Mouse (Mus musculus) forebrain, embryonic 14.5 days (tissue): ENCODE data around the gene Myo5a. TPM values are rescaled to one million over a fixed set of nuclear protein-coding genes. Genes with fewer than 3 reads are reported as not detected.
"Not testable (repeated sequence)": the region's sequence is repeated elsewhere in the genome, so short reads cannot be mapped to it uniquely, and the experiment has no call there.

ENCODE experiments used
- ATAC-seq: fragments of 200-750 bp; cut with Nextera tagmentation; 2 replicates; pipeline ENCODE4 v1.8.0; 2017; ENCODE audit warnings: mild to moderate bottlenecking, moderate library complexity
- DNase-seq: peaks from one replicate; pipeline ENCODE4 v3.0.0-alpha.2; 2015; ENCODE audit warnings: low spot score
- H3K27ac ChIP-seq: fragments of 300-500 bp; sonication (generic); 2 replicates; pipeline ENCODE4 v1.5.1; 2014; ENCODE audit warnings: low read depth, mild to moderate bottlenecking, control low read depth, low read length, moderate library complexity
- H3K27me3 ChIP-seq: fragments of 300-500 bp; sonication (generic); replicated peaks from 2 replicates; pipeline ENCODE4 v1.6.1; 2014; ENCODE audit warnings: low read length, control low read depth, mixed read lengths; ENCODE audit not compliant: control insufficient read depth, insufficient read depth
- H3K36me3 ChIP-seq: fragments of 300-500 bp; sonication (generic); 2 replicates; pipeline ENCODE4 v1.6.1; 2014; ENCODE audit warnings: low read length, control low read depth; ENCODE audit not compliant: control insufficient read depth, insufficient read depth
- H3K4me1 ChIP-seq: fragments of 300-500 bp; sonication (generic); 2 replicates; pipeline ENCODE4 v1.6.1; 2014; ENCODE audit warnings: antibody characterized with exemption, low read length, control low read depth; ENCODE audit not compliant: control insufficient read depth, insufficient read depth
- H3K4me2 ChIP-seq: fragments of 300-500 bp; sonication (generic); 2 replicates; pipeline ENCODE4 v1.6.1; 2014; ENCODE audit warnings: mild to moderate bottlenecking, control low read depth, low read length
- H3K4me3 ChIP-seq: fragments of 300-500 bp; sonication (generic); 2 replicates; pipeline ENCODE4 v1.5.1; 2014; ENCODE audit warnings: low read depth, low read length, control low read depth
- H3K9ac ChIP-seq: fragments of 300-500 bp; sonication (generic); 2 replicates; pipeline ENCODE4 v1.6.1; 2014; ENCODE audit warnings: mild to moderate bottlenecking, low read length, control low read depth, moderate library complexity
- H3K9me3 ChIP-seq: fragments of 300-500 bp; sonication (generic); replicated peaks from 2 replicates; pipeline ENCODE4 v1.6.1; 2016; ENCODE audit warnings: low read length, control low read depth, mixed read lengths; ENCODE audit not compliant: control insufficient read depth
- WGBS: fragments of 180-500 bp; shearing (Covaris S2); extraction: QIAGEN DNeasy Blood & Tissue Kit; methylation state at CpG from one replicate; pipeline ENCODE4 v1.1.7; 2014; 5-methylcytosine and 5-hydroxymethylcytosine counted together
- polyA plus RNA-seq: library from polyadenylated mRNA; unstranded; fragments of >200 nt; fragmentation: Nextera tagmentation; extraction: Ambion mirVana; gene quantifications from 2 replicates; pipeline ENCODE4 v1.2.1, GENCODE M21; 2014

Myo5a gene
- polyA plus RNA-seq, 1 experiment from 2014 or later = 23.9 TPM

DNA sequence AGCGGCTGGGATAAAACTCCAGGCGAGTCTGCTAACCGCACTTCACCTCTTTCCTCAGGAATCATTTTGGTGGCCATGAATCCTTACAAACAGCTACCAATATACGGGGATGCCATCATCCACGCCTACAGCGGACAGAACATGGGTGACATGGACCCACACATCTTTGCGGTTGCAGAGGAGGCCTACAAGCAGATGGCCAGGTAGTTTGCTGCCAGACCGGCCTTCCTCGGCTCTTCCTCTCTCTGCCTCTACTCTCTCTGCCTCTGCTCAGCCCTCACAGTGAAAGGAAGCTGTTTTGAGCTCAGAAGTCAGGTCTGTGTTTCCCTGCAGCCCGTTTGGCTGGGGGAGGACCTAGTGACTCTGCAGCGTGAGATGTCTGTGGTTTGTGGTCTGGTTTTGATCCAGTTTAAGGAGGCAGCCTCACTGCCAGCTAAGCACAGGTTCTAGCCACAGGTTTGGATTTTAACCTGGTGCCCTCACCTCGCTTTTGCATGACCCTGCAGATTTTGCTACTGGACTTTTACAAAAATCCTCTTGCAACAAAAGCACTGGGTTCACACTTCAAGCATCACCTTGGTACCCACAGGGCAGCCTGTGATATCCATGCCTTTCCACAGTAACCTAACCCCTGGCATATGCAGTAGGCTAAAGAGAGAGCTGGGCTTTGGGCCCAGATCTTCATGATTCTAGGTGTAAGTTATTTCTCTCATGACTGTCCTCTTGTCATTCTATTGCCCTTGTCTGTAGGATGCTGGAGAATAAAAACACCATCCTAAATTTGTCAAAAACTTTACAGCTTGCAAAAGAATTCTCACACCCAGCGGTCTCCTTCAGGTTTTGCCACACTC lies 175.5 kb downstream of the Myo5a start:
- H3K27me3 ChIP-seq = no peaks in the 10 kb centered on the region
- H3K4me2 ChIP-seq = no peak overlapping the region
- H3K9ac ChIP-seq = no peak overlapping the region
- 91% methylated on average over 13 of the region's 13 CpGs for WGBS
- H3K27ac ChIP-seq = no peak overlapping the region
- H3K36me3 ChIP-seq = no peaks in the 10 kb centered on the region
- no peaks in the 10 kb centered on the region for H3K9me3 ChIP-seq
- ATAC-seq = no peak
- no peaks in the 10 kb centered on the region for H3K4me1 ChIP-seq
- no peak overlapping the region for H3K4me3 ChIP-seq
- no peak for DNase-seq

DNA sequence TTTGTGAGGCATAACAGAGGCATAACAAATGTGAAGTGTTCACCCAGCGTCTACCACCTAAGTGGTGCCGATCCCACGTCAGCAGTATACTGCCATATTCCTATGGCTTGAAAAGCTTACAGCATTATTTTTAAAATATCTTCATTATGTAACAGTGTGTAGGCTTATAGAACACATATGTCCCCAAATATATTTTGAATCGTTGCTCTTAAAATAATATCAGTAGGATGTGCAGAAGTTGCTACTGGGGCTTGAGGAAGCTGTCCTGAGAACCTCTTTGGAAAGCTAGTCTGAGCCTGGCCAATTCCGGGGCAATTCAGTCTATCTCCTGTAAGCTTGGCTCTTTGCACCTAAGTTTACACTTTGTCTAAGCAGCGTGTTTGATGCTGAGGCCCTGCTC lies 177.1 kb downstream of the Myo5a start:
- DNase-seq = no peak
- Histone ChIP-seq H3K36me3 (no peaks in the 10 kb centered on the region), H3K27ac (no peak overlapping the region), H3K27me3 (no peaks in the 10 kb centered on the region), H3K4me1 (no peaks in the 10 kb centered on the region), H3K9me3 (no peaks in the 10 kb centered on the region), H3K4me3 (no peak overlapping the region), H3K9ac (no peak overlapping the region), H3K4me2 (no peak overlapping the region)
- no peak for ATAC-seq
- 93% methylated on average over 6 of the region's 6 CpGs for WGBS

DNA sequence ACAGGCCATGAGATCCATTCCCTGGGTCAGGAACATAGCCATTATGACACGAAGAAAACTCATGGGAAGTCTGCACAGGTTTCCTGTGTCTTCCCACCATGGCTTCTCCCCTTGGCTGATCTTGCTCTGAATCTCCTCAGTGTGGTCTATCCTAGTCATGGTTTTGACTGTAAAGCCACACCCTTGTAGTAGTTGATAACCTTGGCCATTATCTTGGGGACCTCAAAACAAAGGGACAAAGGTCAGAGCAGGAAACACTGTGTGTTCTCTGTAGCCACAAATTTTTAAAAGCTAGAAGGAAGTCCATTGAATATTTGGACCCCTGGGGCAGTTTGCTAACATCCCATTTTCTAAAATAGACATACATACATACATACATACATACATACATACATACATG lies 177.5 kb downstream of the Myo5a start:
- Histone ChIP-seq H3K9ac (no peak overlapping the region), H3K36me3 (no peaks in the 10 kb centered on the region), H3K27ac (no peak overlapping the region), H3K4me2 (no peak overlapping the region), H3K9me3 (no peaks in the 10 kb centered on the region), H3K27me3 (no peaks in the 10 kb centered on the region), H3K4me3 (no peak overlapping the region), H3K4me1 (no peaks in the 10 kb centered on the region)
- WGBS = 88% methylated on average over 1 of the region's 1 CpGs
- no peak for ATAC-seq
- DNase-seq = no peak

DNA sequence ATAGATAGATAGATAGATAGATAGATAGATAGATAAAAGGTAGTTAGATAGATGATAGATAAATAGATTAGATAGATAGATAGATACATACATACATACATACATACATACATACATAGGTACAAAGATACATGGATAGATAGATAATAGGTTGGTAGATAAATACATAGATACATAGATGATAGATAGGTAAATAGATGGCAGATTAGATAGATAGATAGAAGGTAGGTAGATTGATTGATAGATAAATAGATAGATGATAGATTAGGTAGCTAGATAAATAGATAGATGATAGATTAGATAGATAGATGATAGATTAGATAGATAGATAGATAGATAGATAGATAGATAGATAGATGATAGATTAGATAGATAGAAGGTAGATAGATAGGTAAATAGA lies 178.1 kb downstream of the Myo5a start:
- Histone ChIP-seq H3K9ac (no peak overlapping the region), H3K4me1 (peaks cover 1% of the 10 kb centered on the region)
- ATAC-seq = no peak

DNA sequence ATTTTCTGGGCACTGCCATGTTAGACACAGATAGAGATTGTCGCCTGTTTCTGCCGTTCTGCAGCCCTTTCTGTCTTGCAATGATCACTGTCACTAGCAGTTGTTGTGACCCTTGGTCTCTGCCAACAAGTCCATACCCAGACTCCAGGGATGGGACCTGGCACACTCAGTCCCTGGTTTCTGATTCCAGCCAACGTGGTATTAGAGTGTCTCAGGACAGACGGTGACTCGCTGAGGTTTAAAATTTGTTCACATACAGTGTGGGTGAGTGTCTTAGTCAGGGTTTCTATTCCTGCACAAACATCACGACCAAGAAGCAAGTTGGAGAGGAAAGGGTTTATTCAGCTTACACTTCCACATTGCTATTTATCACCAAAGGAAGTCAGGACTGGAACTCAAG lies 182.3 kb downstream of the Myo5a start:
- not testable (repeated sequence) for H3K27ac ChIP-seq, H3K4me2 ChIP-seq, H3K27me3 ChIP-seq, DNase-seq, H3K9ac ChIP-seq, H3K9me3 ChIP-seq, H3K4me1 ChIP-seq, H3K4me3 ChIP-seq, H3K36me3 ChIP-seq, ATAC-seq
- 83% methylated on average over 6 of the region's 6 CpGs for WGBS

More for the DNA sequence above, 178.1 kb downstream of the Myo5a start:
- no peaks in the 10 kb centered on the region for H3K9me3 ChIP-seq
- no peak overlapping the region for H3K4me3 ChIP-seq
- no peak overlapping the region for H3K4me2 ChIP-seq
- H3K27me3 ChIP-seq = no peaks in the 10 kb centered on the region
- no peak for DNase-seq
- no peaks in the 10 kb centered on the region for H3K36me3 ChIP-seq
- no peak overlapping the region for H3K27ac ChIP-seq

DNA sequence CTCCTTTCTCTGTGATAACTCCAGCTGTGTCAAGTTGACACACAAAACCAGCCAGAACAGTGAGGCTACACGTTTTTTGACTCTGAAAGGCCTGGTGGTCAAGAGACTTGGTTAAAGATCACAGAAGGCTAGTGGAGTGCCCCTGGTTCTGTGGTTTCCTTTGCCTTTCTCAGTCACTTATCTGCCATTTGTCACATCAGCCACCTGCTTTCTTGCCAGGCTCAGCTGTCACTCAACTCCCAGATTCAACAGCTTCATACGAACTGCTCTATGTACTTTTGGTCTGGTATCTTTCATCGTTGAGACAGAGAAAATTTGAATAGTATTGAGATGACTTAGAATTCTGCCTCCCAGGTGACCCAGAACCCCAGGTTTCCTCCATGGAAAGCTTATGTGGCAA lies 183.0 kb downstream of the Myo5a start:
- Histone ChIP-seq H3K9me3 (no peaks in the 10 kb centered on the region), H3K4me3 (no peak overlapping the region), H3K27me3 (no peaks in the 10 kb centered on the region), H3K36me3 (no peaks in the 10 kb centered on the region), H3K9ac (no peak overlapping the region), H3K4me1 (peaks cover 7% of the 10 kb centered on the region), H3K27ac (peak overlapping the region; percentile 81), H3K4me2 (no peak overlapping the region)
- 55% methylated on average over 3 of the region's 3 CpGs for WGBS
- DNase-seq (no peak), ATAC-seq (no peak)

DNA sequence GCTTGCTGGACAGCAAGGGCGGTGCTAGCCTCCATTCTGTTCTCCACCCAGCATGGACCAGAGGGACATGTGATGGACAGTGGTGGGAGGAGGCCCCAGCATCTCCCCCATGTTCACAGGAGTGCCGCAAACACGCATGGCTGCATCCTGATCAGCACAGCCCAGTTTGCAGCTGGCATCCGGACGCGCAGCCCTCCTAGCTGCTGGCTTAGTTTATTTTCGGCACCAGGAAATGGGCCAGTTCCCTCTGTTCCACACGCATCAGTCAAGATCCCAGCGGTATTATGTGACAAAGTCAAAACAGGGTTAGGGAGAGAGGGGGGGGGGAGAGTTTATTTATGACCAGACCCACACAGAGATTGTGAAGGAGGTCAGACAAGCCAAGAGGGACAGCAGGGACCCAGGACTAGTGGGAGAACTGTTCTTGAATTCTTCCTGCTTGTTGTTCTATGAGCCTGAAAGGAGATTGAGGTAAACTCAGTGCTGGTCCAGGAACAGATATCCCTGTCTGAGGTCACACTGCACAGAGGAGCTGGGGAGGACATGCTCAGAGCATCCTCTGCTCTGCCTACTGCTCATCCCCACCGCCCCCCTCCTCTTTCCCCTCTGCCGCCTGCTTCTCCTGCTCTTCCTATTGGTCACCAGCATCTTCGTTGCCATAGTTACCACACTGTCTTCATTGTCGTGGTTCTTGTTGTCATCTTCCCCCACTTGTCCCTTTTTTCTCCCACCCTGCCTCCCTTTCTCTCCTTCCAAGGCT lies 183.6 kb downstream of the Myo5a start:
- Histone ChIP-seq H3K36me3 (no peaks in the 10 kb centered on the region), H3K27me3 (no peaks in the 10 kb centered on the region), H3K4me1 (peaks cover 7% of the 10 kb centered on the region), H3K4me3 (no peak overlapping the region), H3K9ac (no peak overlapping the region), H3K9me3 (no peaks in the 10 kb centered on the region), H3K27ac (peak overlapping the region; percentile 81), H3K4me2 (no peak overlapping the region)
- peak; percentile 94 for ATAC-seq
- peak; percentile 85 for DNase-seq
- WGBS = 61% methylated on average over 13 of the region's 13 CpGs

DNA sequence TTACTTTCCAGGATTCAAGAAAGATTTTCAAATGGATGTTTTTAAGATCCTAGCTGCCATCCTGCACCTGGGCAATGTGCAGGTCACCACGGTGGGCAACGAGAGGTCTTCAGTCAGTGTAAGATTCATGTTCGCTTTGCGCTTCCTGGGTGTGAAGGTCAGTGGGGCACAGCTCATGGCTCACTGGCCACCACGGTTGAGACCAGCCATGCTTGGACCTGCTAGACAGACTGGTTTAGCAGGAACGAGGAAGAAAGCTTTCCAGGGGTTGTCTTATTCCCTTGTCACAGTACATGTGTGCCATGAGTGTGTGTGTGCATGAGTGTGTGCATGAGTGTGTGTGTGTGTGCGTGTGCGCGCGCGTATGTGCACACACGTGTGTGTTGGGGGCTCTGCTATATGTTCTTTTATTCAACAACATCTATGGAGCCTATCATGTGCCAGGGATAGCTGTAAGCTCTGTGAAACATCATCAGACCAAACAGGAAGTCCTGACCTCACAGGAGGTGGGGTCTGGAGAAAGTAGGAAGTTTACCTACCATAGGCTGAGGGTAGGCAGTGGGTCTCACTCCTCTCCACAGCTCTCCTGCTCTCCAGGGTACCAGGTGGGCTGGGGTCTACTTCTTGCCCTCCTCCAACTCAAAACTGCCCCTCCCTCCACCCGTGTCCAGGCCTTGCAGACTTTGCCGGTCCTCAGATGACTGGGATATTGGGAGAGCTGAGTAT lies 185.2 kb downstream of the Myo5a start:
- Histone ChIP-seq H3K27ac (no peak overlapping the region; the same call in 1 of the 2 replicates), H3K9me3 (no peaks in the 10 kb centered on the region), H3K4me1 (peaks cover 7% of the 10 kb centered on the region), H3K9ac (no peak overlapping the region), H3K4me2 (no peak overlapping the region), H3K4me3 (no peak overlapping the region), H3K27me3 (no peaks in the 10 kb centered on the region), H3K36me3 (no peaks in the 10 kb centered on the region)
- ATAC-seq = no peak
- 93% methylated on average over 14 of the region's 14 CpGs for WGBS
- no peak for DNase-seq
